Mouse (Mus musculus): ENCODE results near the gene Hmgcs2. TPM values are rescaled to one million over a fixed set of nuclear protein-coding genes. Genes with fewer than 3 reads are reported as not detected.

Hmgcs2 gene
- polyA plus RNA-seq (2012; rRNA removed): 17.6 and 19.7 TPM in 2 replicates

- WGBS: 73% methylated on average over 14 of the region's 14 CpGs
- Histone ChIP-seq H3K36me3 (ENCODE audit: control insufficient read depth, insufficient read depth, low read length) (no peaks in the 10 kb centered on the region), H3K27ac (ENCODE audit: insufficient read depth, low read length) (no peak within 1 kb of the TSS), H3K4me1 (ENCODE audit: control insufficient read depth, insufficient read depth, insufficient read length) (no peaks in the 10 kb centered on the region), H3K4me3 (ENCODE audit: extremely low read depth, insufficient read depth, insufficient read length) (peak within 1 kb of the TSS; percentile 23; the same call in 1 of the 2 replicates), H3K27me3 (ENCODE audit: control insufficient read depth, insufficient read depth, low read length) (no peaks in the 10 kb centered on the region)
- peak in 1 of 2 experiments; percentile 5 for DNase-seq (ENCODE audit: low read depth in 1 of 2, low spot score in 2 of 2)
- no peak for TF ChIP-seq CTCF (IDR thresholded peaks at IDR 0.05; ENCODE audit: extremely low read depth, insufficient read depth, insufficient read length, insufficient replicate concordance)
- no peak for TF ChIP-seq POLR2A (IDR thresholded peaks at IDR 0.05; ENCODE audit: low read depth, low read length)
Observed at GRCm38 (mm10) chr3:98280204-98280932, at the start of gene Hmgcs2. Gene Hmgcs2 (plus strand): TSS chr3:98280435.

DNA sequence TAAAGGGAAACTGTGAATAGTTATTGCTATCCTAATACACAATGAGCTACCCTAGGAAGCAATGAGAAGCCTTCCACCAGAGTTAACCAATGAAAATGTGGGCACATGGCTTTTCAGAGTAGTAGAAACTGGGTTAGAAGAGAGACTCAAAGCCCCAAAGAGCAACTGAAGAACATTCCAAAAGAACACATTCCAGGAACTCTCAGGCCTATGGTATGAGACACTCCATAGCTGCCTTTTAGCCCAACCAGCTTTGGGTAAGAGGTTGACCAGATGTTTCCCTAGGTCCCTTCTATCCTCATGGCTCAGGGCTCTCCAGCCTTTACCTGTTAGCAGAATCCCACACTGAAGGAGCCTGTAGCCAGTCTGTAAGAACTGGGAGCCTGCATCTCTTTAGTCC is 46.7 kb upstream of the Hmgcs2 start:
- no peak for DNase-seq (ENCODE audit: low read depth in 1 of 2, low spot score in 2 of 2)
- H3K27ac ChIP-seq (ENCODE audit: insufficient read depth, low read length): no peak overlapping the region
- H3K27me3 ChIP-seq (ENCODE audit: control insufficient read depth, insufficient read depth, low read length): no peaks in the 10 kb centered on the region
- H3K4me1 ChIP-seq (ENCODE audit: control insufficient read depth, insufficient read depth, insufficient read length): no peaks in the 10 kb centered on the region
- H3K36me3 ChIP-seq (ENCODE audit: control insufficient read depth, insufficient read depth, low read length): no peaks in the 10 kb centered on the region
- H3K4me3 ChIP-seq (ENCODE audit: extremely low read depth, insufficient read depth, insufficient read length): no peak overlapping the region
- TF ChIP-seq CTCF (IDR thresholded peaks at IDR 0.05; ENCODE audit: extremely low read depth, insufficient read depth, insufficient read length, insufficient replicate concordance): no peak

DNA sequence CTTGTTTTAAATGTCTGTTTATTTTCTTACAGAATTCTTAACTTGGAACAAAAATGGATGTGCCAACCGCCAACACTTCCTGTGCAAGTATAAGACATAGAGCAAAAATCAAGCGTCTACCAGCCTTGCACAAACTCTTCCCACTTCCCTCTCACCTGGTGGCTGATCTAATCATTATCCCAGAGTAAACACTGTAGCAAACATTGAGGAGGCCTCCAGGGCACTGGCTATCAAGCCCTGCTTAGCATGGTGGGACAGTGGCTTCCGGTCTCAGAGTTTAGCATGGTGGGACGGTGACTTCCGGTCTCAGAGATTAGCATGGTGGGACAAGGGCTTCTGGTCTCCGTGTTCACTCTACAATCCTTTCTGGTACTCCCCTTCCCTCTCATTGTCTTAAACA is 44.0 kb upstream of the Hmgcs2 start:
- no peak for TF ChIP-seq POLR2A (IDR thresholded peaks at IDR 0.05; ENCODE audit: low read depth, low read length)
- Histone ChIP-seq H3K4me3 (ENCODE audit: extremely low read depth, insufficient read depth, insufficient read length) (no peak overlapping the region), H3K36me3 (ENCODE audit: control insufficient read depth, insufficient read depth, low read length) (no peaks in the 10 kb centered on the region), H3K27ac (ENCODE audit: insufficient read depth, low read length) (no peak overlapping the region), H3K27me3 (ENCODE audit: control insufficient read depth, insufficient read depth, low read length) (no peaks in the 10 kb centered on the region), H3K4me1 (ENCODE audit: control insufficient read depth, insufficient read depth, insufficient read length) (no peaks in the 10 kb centered on the region)
- DNase-seq (ENCODE audit: low read depth in 1 of 2, low spot score in 2 of 2): no peak
- WGBS: 85% methylated on average over 6 of the region's 6 CpGs

DNA sequence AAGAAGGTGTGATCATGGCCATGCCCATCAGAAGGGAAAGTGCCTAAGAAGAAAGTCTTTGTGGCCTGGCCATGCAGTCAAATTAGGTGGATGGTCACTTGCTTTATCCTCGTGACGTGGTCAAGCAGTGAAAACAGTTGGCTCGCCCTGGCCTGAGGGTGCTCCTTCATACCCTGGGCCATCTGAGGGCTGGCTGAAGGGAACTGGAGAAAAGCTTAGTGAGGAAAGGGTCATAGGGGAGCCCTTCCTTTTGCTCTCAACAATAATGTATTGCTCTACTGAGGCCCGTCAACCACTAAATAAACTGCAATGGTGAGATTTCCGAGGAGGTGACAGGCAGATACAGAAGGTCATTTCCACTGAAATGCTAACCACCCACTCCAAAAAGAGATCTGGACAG is 43.0 kb upstream of the Hmgcs2 start:
- DNase-seq (ENCODE audit: low read depth in 1 of 2, low spot score in 2 of 2): no peak
- no peak overlapping the region for H3K27ac ChIP-seq (ENCODE audit: insufficient read depth, low read length)
- no peaks in the 10 kb centered on the region for H3K36me3 ChIP-seq (ENCODE audit: control insufficient read depth, insufficient read depth, low read length)
- H3K27me3 ChIP-seq (ENCODE audit: control insufficient read depth, insufficient read depth, low read length): no peaks in the 10 kb centered on the region
- H3K4me1 ChIP-seq (ENCODE audit: control insufficient read depth, insufficient read depth, insufficient read length): no peaks in the 10 kb centered on the region
- no peak overlapping the region for H3K4me3 ChIP-seq (ENCODE audit: extremely low read depth, insufficient read depth, insufficient read length)
- 83% methylated on average over 5 of the region's 5 CpGs for WGBS
- TF ChIP-seq POLR2A (IDR thresholded peaks at IDR 0.05; ENCODE audit: low read depth, low read length): no peak
- no peak for TF ChIP-seq CTCF (IDR thresholded peaks at IDR 0.05; ENCODE audit: extremely low read depth, insufficient read depth, insufficient read length, insufficient replicate concordance)

DNA sequence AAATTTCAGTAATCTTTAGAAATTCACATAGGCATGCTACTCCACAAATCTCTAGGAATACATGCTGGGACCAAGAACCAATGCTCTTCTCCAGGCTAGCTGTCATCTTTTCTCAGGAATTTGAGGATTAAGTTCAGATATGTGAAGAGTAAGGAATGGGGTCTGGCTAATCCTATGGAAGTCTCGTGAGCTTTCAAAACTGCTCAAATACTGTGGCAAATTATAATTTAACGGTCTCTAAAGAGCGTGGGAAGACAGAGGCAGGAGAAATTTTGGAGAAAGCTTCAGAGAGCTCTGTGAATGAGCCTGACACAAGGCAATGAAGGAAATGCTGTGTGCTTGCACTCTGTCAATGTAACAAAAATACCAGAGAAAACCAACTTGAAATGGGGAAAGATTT is 42.1 kb upstream of the Hmgcs2 start:
- Histone ChIP-seq H3K27me3 (ENCODE audit: control insufficient read depth, insufficient read depth, low read length) (no peaks in the 10 kb centered on the region), H3K4me3 (ENCODE audit: extremely low read depth, insufficient read depth, insufficient read length) (no peak overlapping the region), H3K36me3 (ENCODE audit: control insufficient read depth, insufficient read depth, low read length) (no peaks in the 10 kb centered on the region), H3K4me1 (ENCODE audit: control insufficient read depth, insufficient read depth, insufficient read length) (no peaks in the 10 kb centered on the region), H3K27ac (ENCODE audit: insufficient read depth, low read length) (no peak overlapping the region)
- WGBS: 94% methylated on average over 3 of the region's 3 CpGs
- TF ChIP-seq CTCF (IDR thresholded peaks at IDR 0.05; ENCODE audit: extremely low read depth, insufficient read depth, insufficient read length, insufficient replicate concordance) (no peak), POLR2A (IDR thresholded peaks at IDR 0.05; ENCODE audit: low read depth, low read length) (no peak)
- no peak for DNase-seq (ENCODE audit: low read depth in 1 of 2, low spot score in 2 of 2)

DNA sequence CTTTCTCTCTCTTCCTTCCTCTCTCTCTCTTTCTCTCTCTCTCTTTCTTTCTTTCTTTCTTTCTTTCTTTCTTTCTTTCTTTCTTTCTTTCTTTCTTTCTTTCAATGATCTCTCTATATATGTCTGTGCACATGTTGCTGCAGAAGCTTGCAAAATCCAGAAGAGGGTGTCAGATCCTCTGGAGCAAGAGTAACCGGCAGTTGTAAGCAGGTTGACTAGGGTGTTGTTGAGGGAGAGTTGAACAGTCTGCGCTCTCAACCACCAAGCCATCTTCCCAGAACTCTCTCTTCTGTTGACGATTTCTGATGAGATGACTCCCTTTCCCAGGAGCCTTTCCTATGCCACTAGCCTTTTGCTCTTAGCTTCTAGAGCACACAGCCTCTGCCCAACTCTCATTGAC is 38.2 kb upstream of the Hmgcs2 start:
- WGBS: 87% methylated on average over 3 of the region's 3 CpGs
- Histone ChIP-seq H3K27me3 (ENCODE audit: control insufficient read depth, insufficient read depth, low read length) (no peaks in the 10 kb centered on the region), H3K36me3 (ENCODE audit: control insufficient read depth, insufficient read depth, low read length) (no peaks in the 10 kb centered on the region), H3K4me1 (ENCODE audit: control insufficient read depth, insufficient read depth, insufficient read length) (no peaks in the 10 kb centered on the region), H3K27ac (ENCODE audit: insufficient read depth, low read length) (no peak overlapping the region), H3K4me3 (ENCODE audit: extremely low read depth, insufficient read depth, insufficient read length) (no peak overlapping the region)
- DNase-seq (ENCODE audit: low read depth in 1 of 2, low spot score in 2 of 2): no peak
- TF ChIP-seq POLR2A (IDR thresholded peaks at IDR 0.05; ENCODE audit: low read depth, low read length) (no peak), CTCF (IDR thresholded peaks at IDR 0.05; ENCODE audit: extremely low read depth, insufficient read depth, insufficient read length, insufficient replicate concordance) (no peak)

- no peak for DNase-seq (ENCODE audit: low read depth in 1 of 2, low spot score in 2 of 2)
- TF ChIP-seq CTCF (IDR thresholded peaks at IDR 0.05; ENCODE audit: extremely low read depth, insufficient read depth, insufficient read length, insufficient replicate concordance): no peak
- no peak for TF ChIP-seq POLR2A (IDR thresholded peaks at IDR 0.05; ENCODE audit: low read depth, low read length)
- no peak overlapping the region for H3K27ac ChIP-seq (ENCODE audit: insufficient read depth, low read length)
- no peak overlapping the region for H3K4me3 ChIP-seq (ENCODE audit: extremely low read depth, insufficient read depth, insufficient read length)
- no peaks in the 10 kb centered on the region for H3K27me3 ChIP-seq (ENCODE audit: control insufficient read depth, insufficient read depth, low read length)
- 89% methylated on average over 8 of the region's 8 CpGs for WGBS
- no peaks in the 10 kb centered on the region for H3K36me3 ChIP-seq (ENCODE audit: control insufficient read depth, insufficient read depth, low read length)
- no peaks in the 10 kb centered on the region for H3K4me1 ChIP-seq (ENCODE audit: control insufficient read depth, insufficient read depth, insufficient read length)
Observed at GRCm38 (mm10) chr3:98242458-98243037, 37.7 kb upstream of the Hmgcs2 start.

All from spleen, adult 2 months (tissue).